Mouse (Mus musculus): ENCODE results near the gene Rpl28. TPM values are rescaled to one million over a fixed set of nuclear protein-coding genes. Genes with fewer than 3 reads are reported as not detected.
"Not testable (repeated sequence)": the region's sequence is repeated elsewhere in the genome, so short reads cannot be mapped to it uniquely, and the experiment has no call there.

Gene Rpl28
- polyA plus RNA-seq, 2 experiments from 2014 or later, result 460 to 740 TPM

GRCm38 (mm10) chr7:4783667-4784268, 8.9 kb upstream of the Rpl28 start:
- no peak for ATAC-seq

- ATAC-seq, result no peak
Observed at GRCm38 (mm10) chr7:4788499-4789435, 3.9 kb upstream of the Rpl28 start.

GRCm38 (mm10) chr7:4789436-4789935, 3.2 kb upstream of the Rpl28 start, which contains the start of gene Tmem238:
Gene Tmem238 (minus strand): TSS chr7:4789656.
- ATAC-seq, result no peak

GRCm38 (mm10) chr7:4793248-4793647, 574 bp downstream of the Rpl28 start:
- not testable (repeated sequence) for ATAC-seq

- ATAC-seq, result no peak
Observed at GRCm38 (mm10) chr7:4793674-4794073, 1.0 kb downstream of the Rpl28 start.

GRCm38 (mm10) chr7:4794631-4795168, 2.0 kb downstream of the Rpl28 start:
- no peak for ATAC-seq

- peak; percentile 17 for ATAC-seq
Observed at GRCm38 (mm10) chr7:4795767-4796433, 3.2 kb downstream of the Rpl28 start.

GRCm38 (mm10) chr7:4802247-4802646, 9.6 kb downstream of the Rpl28 start:
- ATAC-seq, result no peak

- ATAC-seq, result peak; percentile 50
Observed at GRCm38 (mm10) chr7:4806716-4807115, 14.0 kb downstream of the Rpl28 start.

- not testable (repeated sequence) for ATAC-seq
Observed at GRCm38 (mm10) chr7:4811131-4811530, 18.5 kb downstream of the Rpl28 start.

- ATAC-seq, result no peak
Observed at GRCm38 (mm10) chr7:4811842-4812302, 19.2 kb downstream of the Rpl28 start.

GRCm38 (mm10) chr7:4812303-4813104, 19.8 kb downstream of the Rpl28 start, which contains the start of gene Ube2s:
Gene Ube2s (minus strand): TSS chr7:4812590.
- peak; percentile 94 for ATAC-seq

- ATAC-seq, result no peak
Observed at GRCm38 (mm10) chr7:4813105-4813791, 20.6 kb downstream of the Rpl28 start.

- ATAC-seq, result no peak
Observed at GRCm38 (mm10) chr7:4816559-4816958, 23.9 kb downstream of the Rpl28 start.

GRCm38 (mm10) chr7:4820925-4821324, 28.3 kb downstream of the Rpl28 start:
- not testable (repeated sequence) for ATAC-seq

- ATAC-seq, result no peak
Observed at GRCm38 (mm10) chr7:4821690-4822089, 29.0 kb downstream of the Rpl28 start.

GRCm38 (mm10) chr7:4822162-4822907, 29.7 kb downstream of the Rpl28 start:
- no peak for ATAC-seq

- ATAC-seq, result no peak
Observed at GRCm38 (mm10) chr7:4825365-4825764, 32.7 kb downstream of the Rpl28 start.

- ATAC-seq, result no peak
Observed at GRCm38 (mm10) chr7:4830476-4830875, 37.8 kb downstream of the Rpl28 start.

- ATAC-seq, result no peak
Observed at GRCm38 (mm10) chr7:4835631-4836327, 43.1 kb downstream of the Rpl28 start.

All from activated CD4-positive, CD25-positive, alpha-beta regulatory T cell, adult 4 months (primary cell).